Mouse (Mus musculus) thymus, adult 2 months (tissue): ENCODE results near the gene Abcg8.

ENCODE experiments used
- CTCF ChIP-seq: fragments of 200-500 bp; IDR thresholded peaks from 2 replicates; pipeline ENCODE4 v1.5.1; 2012; ENCODE audit warnings: mild to moderate bottlenecking, control low read depth, low read length, moderate library complexity, borderline replicate concordance; ENCODE audit not compliant: control insufficient read depth, poor library complexity, insufficient read depth; ENCODE audit errors: extremely low read depth
- POLR2A ChIP-seq: fragments of 200-500 bp; IDR thresholded peaks from 2 replicates; pipeline ENCODE4 v1.6.1; 2012; ENCODE audit warnings: mild to moderate bottlenecking, low read length, control low read depth, moderate library complexity; ENCODE audit not compliant: control insufficient read depth, poor library complexity, insufficient read depth; ENCODE audit errors: extremely low read depth

DNA sequence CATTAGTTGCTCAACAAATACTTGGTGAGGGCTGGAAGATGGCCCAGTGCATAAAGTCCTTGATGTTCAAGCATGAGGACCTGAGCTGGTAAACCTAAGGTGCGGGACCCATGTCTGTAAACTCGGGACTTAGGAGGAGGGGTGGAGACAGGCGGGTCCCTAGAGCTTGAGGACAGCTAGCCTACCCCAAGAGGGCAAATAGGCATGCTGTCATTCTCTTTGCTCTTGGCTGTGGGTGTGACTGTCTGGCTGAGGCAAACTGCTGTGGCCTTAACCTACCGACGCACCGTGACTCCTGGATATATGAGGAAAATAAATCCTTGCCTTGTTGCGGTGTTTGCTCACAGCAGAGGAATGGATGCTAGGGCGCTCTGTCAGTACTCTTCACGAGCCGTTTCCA is 48.4 kb upstream of the Abcg8 start:
- no peak for TF ChIP-seq POLR2A
- TF ChIP-seq CTCF: no peak
